Mouse (Mus musculus): ENCODE results near the gene Sez6l. TPM values are rescaled to one million over a fixed set of nuclear protein-coding genes. Genes with fewer than 3 reads are reported as not detected.

Gene Sez6l
- total RNA-seq, 2 experiments from 2014 or later: 0.05 TPM; not detected in 1

Other genes starting within 250 kb of the Sez6l start
- gene Srrd, start 234.1 kb downstream of the Sez6l start, total RNA-seq (2021): 1 to 10 TPM; 2.8 to 3.4 TPM
- gene Hps4, start 234.1 kb downstream of the Sez6l start, total RNA-seq (2021): 1 to 10 TPM; 3.8 to 4.2 TPM
- gene Gm6583, start 221.2 kb downstream of the Sez6l start, total RNA-seq (2021): not detected
- gene Asphd2, start 182.3 kb downstream of the Sez6l start, total RNA-seq (2021): under 1 TPM; 0.36 to 0.74 TPM
- gene Gm6588, start 127.8 kb downstream of the Sez6l start, total RNA-seq (2021): not detected

All from gastrocnemius, postnatal 36 days (tissue).